Mouse (Mus musculus): ENCODE data around the gene Ly6g6c. TPM values are rescaled to one million over a fixed set of nuclear protein-coding genes. Genes with fewer than 3 reads are reported as not detected.
A peak's percentile ranks its signal among the peaks of the same experiment; 100 is the strongest.

The Ly6g6c gene
- polyA plus RNA-seq, 1 experiment from 2014 or later = 21.2 TPM

DNA sequence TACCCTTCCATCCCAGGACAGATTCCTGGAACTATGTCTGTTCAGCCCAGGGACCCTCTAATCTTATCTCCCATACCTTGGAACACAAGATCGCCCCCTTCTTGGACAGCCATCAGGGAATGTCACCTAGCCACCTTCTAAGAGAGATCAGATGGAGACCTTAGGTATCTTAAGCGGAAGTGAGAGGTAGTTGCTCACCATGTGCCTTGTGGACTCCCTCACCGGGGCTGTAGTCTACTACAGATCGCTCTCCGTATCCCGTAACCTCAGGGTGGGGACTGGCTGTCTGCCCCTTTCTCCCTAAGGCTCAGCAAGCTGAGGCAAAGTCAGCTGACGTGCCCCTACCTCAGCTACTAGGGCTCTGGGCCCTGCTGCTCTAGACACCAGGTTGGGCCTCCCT lies 38.9 kb downstream of the Ly6g6c start:
- H3K9me3 ChIP-seq (ENCODE audit: control insufficient read depth, low read length) = no peaks in the 10 kb centered on the region
- peaks cover 53% of the 10 kb centered on the region for H3K36me3 ChIP-seq (ENCODE audit: control insufficient read depth, insufficient read depth, low read length)
- no peak overlapping the region for H3K4me2 ChIP-seq (ENCODE audit: low read depth, low read length)
- WGBS = 89% methylated on average over 7 of the region's 7 CpGs
- no peak for DNase-seq (ENCODE audit: low spot score)
- no peaks in the 10 kb centered on the region for H3K27me3 ChIP-seq (replicated peaks; ENCODE audit: control insufficient read depth, insufficient read depth, low read length)
- no peaks in the 10 kb centered on the region for H3K4me1 ChIP-seq (ENCODE audit: control insufficient read depth, insufficient read depth, low read length)
- no peak for ATAC-seq (ENCODE audit: low read depth)
- no peak overlapping the region for H3K9ac ChIP-seq (ENCODE audit: low read depth, low read length)
- no peak overlapping the region for H3K4me3 ChIP-seq (ENCODE audit: low read depth, low read length)
- H3K27ac ChIP-seq (replicated peaks; ENCODE audit: low read depth, low read length) = no peak overlapping the region

GRCm38 (mm10) chr17:35104754-35105153 lies 39.6 kb downstream of the Ly6g6c start:
- no peak overlapping the region for H3K27ac ChIP-seq (replicated peaks; ENCODE audit: low read depth, low read length)
- H3K4me2 ChIP-seq (ENCODE audit: low read depth, low read length) = no peak overlapping the region
- no peaks in the 10 kb centered on the region for H3K27me3 ChIP-seq (replicated peaks; ENCODE audit: control insufficient read depth, insufficient read depth, low read length)
- 81% methylated on average over 6 of the region's 6 CpGs for WGBS
- H3K9ac ChIP-seq (ENCODE audit: low read depth, low read length) = no peak overlapping the region
- H3K4me1 ChIP-seq (ENCODE audit: control insufficient read depth, insufficient read depth, low read length) = no peaks in the 10 kb centered on the region
- DNase-seq (ENCODE audit: low spot score) = no peak
- ATAC-seq (ENCODE audit: low read depth) = no peak
- peaks cover 46% of the 10 kb centered on the region for H3K36me3 ChIP-seq (ENCODE audit: control insufficient read depth, insufficient read depth, low read length)
- H3K4me3 ChIP-seq (ENCODE audit: low read depth, low read length) = no peak overlapping the region
- H3K9me3 ChIP-seq (ENCODE audit: control insufficient read depth, low read length) = no peaks in the 10 kb centered on the region

DNA sequence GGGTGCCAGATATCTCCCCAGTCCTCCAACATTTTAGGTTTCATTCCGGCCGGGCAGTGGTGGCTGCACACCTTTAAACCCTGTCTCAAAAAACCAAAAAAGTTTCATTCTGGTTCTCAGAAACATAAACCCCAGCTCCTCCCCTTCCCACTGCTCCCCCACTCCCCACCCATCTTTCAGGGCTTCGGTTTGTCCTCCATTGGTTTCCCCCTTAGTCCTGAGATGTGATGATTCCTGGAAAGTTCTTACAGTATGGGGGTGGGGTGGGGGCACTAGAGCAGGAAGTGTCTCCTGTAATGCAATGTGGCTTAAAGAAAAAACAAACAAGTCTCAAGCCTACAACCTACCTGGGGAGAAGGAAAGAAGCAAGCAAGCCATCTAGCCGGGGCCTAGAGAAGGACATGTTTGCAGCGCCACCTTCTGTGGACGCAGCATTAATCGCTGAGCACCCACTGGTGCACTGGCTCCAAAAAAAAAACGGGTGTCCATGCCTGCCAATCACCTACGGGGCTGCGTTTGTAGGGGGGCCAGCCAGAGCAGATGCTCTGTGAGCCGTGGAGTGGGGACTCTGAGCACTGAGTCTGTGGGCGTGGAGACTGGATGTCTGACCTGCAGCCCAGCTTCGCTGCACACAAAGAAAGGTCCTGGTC lies 40.7 kb downstream of the Ly6g6c start:
- Histone ChIP-seq H3K4me2 (ENCODE audit: low read depth, low read length) (peak overlapping the region; percentile 27), H3K9me3 (ENCODE audit: control insufficient read depth, low read length) (no peaks in the 10 kb centered on the region), H3K4me1 (ENCODE audit: control insufficient read depth, insufficient read depth, low read length) (no peaks in the 10 kb centered on the region), H3K27me3 (replicated peaks; ENCODE audit: control insufficient read depth, insufficient read depth, low read length) (no peaks in the 10 kb centered on the region), H3K9ac (ENCODE audit: low read depth, low read length) (0 out of 2 replicates have a peak overlapping the region, but pooled peaks have one; percentile 40), H3K27ac (replicated peaks; ENCODE audit: low read depth, low read length) (no peak overlapping the region), H3K36me3 (ENCODE audit: control insufficient read depth, insufficient read depth, low read length) (peaks cover 35% of the 10 kb centered on the region), H3K4me3 (ENCODE audit: low read depth, low read length) (0 out of 2 replicates have a peak overlapping the region, but pooled peaks have one; percentile 1)
- DNase-seq (ENCODE audit: low spot score) (peak; percentile 57), ATAC-seq (ENCODE audit: low read depth) (0 out of 2 replicates have a peak, but pooled peaks have one; percentile 24)
- 22% methylated on average over 13 of the region's 13 CpGs for WGBS

DNA sequence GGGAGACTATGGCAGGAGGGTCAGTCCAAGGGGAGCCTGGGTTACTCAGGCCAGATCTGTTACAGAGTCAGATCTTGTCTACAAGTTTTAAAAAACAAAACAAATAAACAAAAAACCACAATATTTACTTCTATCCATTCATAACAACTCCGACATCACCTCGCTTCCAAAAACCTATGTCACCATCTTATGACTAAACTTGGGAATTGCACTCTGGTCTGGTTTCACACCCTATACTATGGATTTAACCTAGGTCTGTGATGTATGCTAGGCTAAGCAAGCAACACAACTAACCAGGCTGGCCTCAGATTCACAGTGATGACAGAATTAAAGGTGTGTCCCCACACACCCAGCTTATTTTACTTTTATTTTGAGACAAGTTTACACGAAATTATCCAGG lies 41.3 kb downstream of the Ly6g6c start:
- Histone ChIP-seq H3K4me1 (ENCODE audit: control insufficient read depth, insufficient read depth, low read length) (no peaks in the 10 kb centered on the region), H3K36me3 (ENCODE audit: control insufficient read depth, insufficient read depth, low read length) (peaks cover 29% of the 10 kb centered on the region), H3K4me2 (ENCODE audit: low read depth, low read length) (0 out of 2 replicates have a peak overlapping the region, but pooled peaks have one; percentile 27), H3K27ac (replicated peaks; ENCODE audit: low read depth, low read length) (no peak overlapping the region), H3K9ac (ENCODE audit: low read depth, low read length) (no peak overlapping the region), H3K27me3 (replicated peaks; ENCODE audit: control insufficient read depth, insufficient read depth, low read length) (no peaks in the 10 kb centered on the region), H3K9me3 (ENCODE audit: control insufficient read depth, low read length) (no peaks in the 10 kb centered on the region), H3K4me3 (ENCODE audit: low read depth, low read length) (0 out of 2 replicates have a peak overlapping the region, but pooled peaks have one; percentile 1)
- no peak for ATAC-seq (ENCODE audit: low read depth)
- 57% methylated on average over 3 of the region's 3 CpGs for WGBS
- DNase-seq (ENCODE audit: low spot score) = no peak

- Histone ChIP-seq H3K27me3 (replicated peaks; ENCODE audit: control insufficient read depth, insufficient read depth, low read length) (no peaks in the 10 kb centered on the region), H3K27ac (replicated peaks; ENCODE audit: low read depth, low read length) (no peak within 1 kb of the TSS), H3K4me3 (ENCODE audit: low read depth, low read length) (no peak within 1 kb of the TSS), H3K9ac (ENCODE audit: low read depth, low read length) (no peak within 1 kb of the TSS), H3K9me3 (ENCODE audit: control insufficient read depth, low read length) (no peaks in the 10 kb centered on the region), H3K36me3 (ENCODE audit: control insufficient read depth, insufficient read depth, low read length) (peaks cover 13% of the 10 kb centered on the region), H3K4me1 (ENCODE audit: control insufficient read depth, insufficient read depth, low read length) (no peaks in the 10 kb centered on the region), H3K4me2 (ENCODE audit: low read depth, low read length) (no peak within 1 kb of the TSS)
- ATAC-seq (ENCODE audit: low read depth) (no peak), DNase-seq (ENCODE audit: low spot score) (no peak)
- 85% methylated on average over 6 of the region's 6 CpGs for WGBS
These were observed 42.9 kb downstream of the Ly6g6c start, which contains the start of gene Ly6g5c for GRCm38 (mm10) chr17:35108097-35108496. Ly6g5c (plus strand) TSS chr17:35108279.

GRCm38 (mm10) chr17:35111774-35112173 lies 46.6 kb downstream of the Ly6g6c start:
- H3K9me3 ChIP-seq (ENCODE audit: control insufficient read depth, low read length) = no peaks in the 10 kb centered on the region
- H3K9ac ChIP-seq (ENCODE audit: low read depth, low read length) = no peak overlapping the region
- ATAC-seq (ENCODE audit: low read depth) (no peak), DNase-seq (ENCODE audit: low spot score) (no peak)
- H3K4me1 ChIP-seq (ENCODE audit: control insufficient read depth, insufficient read depth, low read length) = no peaks in the 10 kb centered on the region
- peaks cover 26% of the 10 kb centered on the region for H3K36me3 ChIP-seq (ENCODE audit: control insufficient read depth, insufficient read depth, low read length)
- 75% methylated on average over 9 of the region's 9 CpGs for WGBS
- no peak overlapping the region for H3K4me2 ChIP-seq (ENCODE audit: low read depth, low read length)
- no peaks in the 10 kb centered on the region for H3K27me3 ChIP-seq (replicated peaks; ENCODE audit: control insufficient read depth, insufficient read depth, low read length)
- H3K27ac ChIP-seq (replicated peaks; ENCODE audit: low read depth, low read length) = no peak overlapping the region
- no peak overlapping the region for H3K4me3 ChIP-seq (ENCODE audit: low read depth, low read length)

- H3K36me3 ChIP-seq (ENCODE audit: control insufficient read depth, insufficient read depth, low read length) = peaks cover 55% of the 10 kb centered on the region
- ATAC-seq (ENCODE audit: low read depth) = no peak
These were observed 50.1 kb downstream of the Ly6g6c start, which contains the start of gene Ly6g5b for GRCm38 (mm10) chr17:35115046-35116019. Ly6g5b (minus strand) TSS chr17:35115428.

More at GRCm38 (mm10) chr17:35115046-35116019, 50.1 kb downstream of the Ly6g6c start, which contains the start of gene Ly6g5b:
- Histone ChIP-seq H3K4me2 (ENCODE audit: low read depth, low read length) (no peak within 1 kb of the TSS), H3K27ac (replicated peaks; ENCODE audit: low read depth, low read length) (no peak within 1 kb of the TSS), H3K4me1 (ENCODE audit: control insufficient read depth, insufficient read depth, low read length) (peaks cover 5% of the 10 kb centered on the region), H3K4me3 (ENCODE audit: low read depth, low read length) (no peak within 1 kb of the TSS), H3K27me3 (replicated peaks; ENCODE audit: control insufficient read depth, insufficient read depth, low read length) (no peaks in the 10 kb centered on the region), H3K9ac (ENCODE audit: low read depth, low read length) (no peak within 1 kb of the TSS), H3K9me3 (ENCODE audit: control insufficient read depth, low read length) (no peaks in the 10 kb centered on the region)
- DNase-seq (ENCODE audit: low spot score) = no peak
- 84% methylated on average over 8 of the region's 8 CpGs for WGBS
